Mouse (Mus musculus) G1E (cell line): ENCODE measurements around the gene Ryr1.

ENCODE experiments used
- CTCF ChIP-seq: IDR thresholded peaks from 2 replicates; pipeline ENCODE4 v1.5.1; 2012; ENCODE audit warnings: low read depth, low read length, inconsistent platforms, mixed read lengths
- TAL1 ChIP-seq: conservative IDR thresholded peaks from 2 replicates; pipeline ENCODE4 v1.6.1; 2012; ENCODE audit warnings: low read depth, low read length, inconsistent platforms, mixed read lengths

GRCm38 (mm10) chr7:28965346-28965840 lies 159.6 kb downstream of the Ryr1 start:
- no peak for TF ChIP-seq CTCF
- no peak for TF ChIP-seq TAL1
